Mouse (Mus musculus) ES-CJ7 (cell line): ENCODE measurements at regions not wholly inside any gene's neighbourhood (a gene's known extent, or its start where the extent isn't known, plus 50 kb on each side); places are given as distances from the start of the nearest gene placed in this dataset.

Experiments
- DNase-seq: peaks from one replicate; pipeline ENCODE4 v3.0.0; 2011; ENCODE audit warnings: low read depth, low spot score

GRCm38 (mm10) chr4:142367774-142368173 lies 128.6 kb upstream of the Kazn start:
- no peak for DNase-seq

DNA sequence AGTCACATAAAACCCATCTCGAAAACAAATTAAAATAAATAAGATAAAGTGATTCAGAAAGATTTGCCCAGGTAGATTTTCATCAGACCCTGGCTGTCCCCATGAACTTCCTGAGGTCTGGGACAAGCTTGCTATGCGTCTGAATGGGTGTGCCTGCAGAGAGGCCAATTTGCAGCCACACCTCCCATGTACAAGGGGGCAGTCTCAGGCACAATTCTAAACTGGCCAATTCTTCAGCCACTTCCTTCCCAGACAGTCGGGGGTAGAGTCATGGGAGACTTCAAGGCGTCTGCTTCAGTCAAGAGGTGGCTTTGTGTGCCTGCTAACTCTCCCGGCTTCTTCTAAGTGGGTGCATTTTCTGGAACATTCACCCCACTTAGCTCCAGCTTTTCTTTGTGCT lies 122.9 kb upstream of the Kazn start:
- peak; percentile 64 for DNase-seq

- DNase-seq = no peak
Measured at GRCm38 (mm10) chr4:142358866-142359265, 119.7 kb upstream of the Kazn start.

DNA sequence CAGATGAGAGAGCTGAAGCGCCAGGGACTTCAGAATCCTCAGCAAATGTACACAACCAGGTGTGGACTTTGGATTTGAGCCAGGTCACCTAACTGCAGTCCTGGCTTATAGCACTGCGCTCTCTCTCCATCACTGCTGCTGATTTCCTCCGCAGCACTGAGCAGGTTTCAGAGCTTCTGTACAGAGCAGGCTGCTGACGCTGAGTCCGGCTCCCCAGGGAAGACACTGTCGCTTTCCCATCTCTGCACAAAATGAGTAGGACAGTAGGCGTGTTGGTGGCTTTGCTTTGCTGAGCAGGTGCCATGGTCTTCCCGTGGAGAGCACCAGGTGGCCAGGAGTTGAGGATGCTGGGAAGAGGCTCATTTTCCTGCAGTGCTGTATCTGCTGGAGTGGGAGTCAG lies 116.2 kb upstream of the Kazn start:
- DNase-seq = no peak

DNA sequence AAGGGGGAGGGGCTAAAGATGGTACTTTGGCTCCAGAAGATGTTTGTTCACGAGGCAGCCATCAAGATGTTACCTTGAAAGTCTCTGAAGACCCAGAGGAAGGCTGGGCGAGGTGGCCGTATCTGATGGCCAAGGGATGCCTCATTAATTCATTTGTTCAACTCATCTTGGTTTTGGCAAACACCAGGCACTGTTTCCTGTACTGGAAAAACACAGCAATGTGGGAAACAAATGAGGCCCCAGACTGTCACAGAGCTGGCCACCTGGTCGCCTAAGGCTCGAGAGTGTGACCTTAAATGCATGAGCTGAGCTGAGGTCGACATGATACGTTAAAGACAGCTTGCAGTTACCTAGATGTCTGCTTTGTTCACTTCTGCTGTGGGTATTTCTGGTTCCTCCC lies 114.3 kb upstream of the Kazn start:
- DNase-seq = no peak

- no peak for DNase-seq
Measured at GRCm38 (mm10) chr4:142351831-142352230, 112.6 kb upstream of the Kazn start.

GRCm38 (mm10) chr4:142350986-142351385 lies 111.8 kb upstream of the Kazn start:
- DNase-seq = no peak

- peak; percentile 71 for DNase-seq
Measured at GRCm38 (mm10) chr4:142348910-142349309, 109.7 kb upstream of the Kazn start.

- DNase-seq = no peak
Measured at GRCm38 (mm10) chr4:142342482-142343206, 103.4 kb upstream of the Kazn start.

GRCm38 (mm10) chr4:142341305-142341704 lies 102.1 kb upstream of the Kazn start:
- no peak for DNase-seq

DNA sequence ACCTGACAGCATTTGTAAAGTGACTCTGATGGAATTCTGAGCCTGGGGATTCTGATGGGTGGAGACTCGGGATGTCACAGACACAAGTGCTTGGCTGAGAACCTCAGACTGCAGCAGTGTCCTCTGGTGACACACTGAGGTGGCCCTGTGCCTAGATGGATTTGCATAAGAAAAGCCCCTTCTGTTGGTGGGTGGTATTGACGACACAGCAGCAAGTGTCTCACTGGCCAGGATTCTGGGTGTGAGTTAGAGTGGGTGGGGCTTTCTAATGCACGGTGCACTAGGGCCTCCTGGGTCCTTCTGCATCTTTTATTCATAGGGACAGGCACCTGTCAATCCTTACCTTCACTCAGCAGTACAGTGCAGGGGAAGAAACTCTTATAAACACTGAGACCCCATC lies 100.9 kb upstream of the Kazn start:
- DNase-seq = peak; percentile 64

DNA sequence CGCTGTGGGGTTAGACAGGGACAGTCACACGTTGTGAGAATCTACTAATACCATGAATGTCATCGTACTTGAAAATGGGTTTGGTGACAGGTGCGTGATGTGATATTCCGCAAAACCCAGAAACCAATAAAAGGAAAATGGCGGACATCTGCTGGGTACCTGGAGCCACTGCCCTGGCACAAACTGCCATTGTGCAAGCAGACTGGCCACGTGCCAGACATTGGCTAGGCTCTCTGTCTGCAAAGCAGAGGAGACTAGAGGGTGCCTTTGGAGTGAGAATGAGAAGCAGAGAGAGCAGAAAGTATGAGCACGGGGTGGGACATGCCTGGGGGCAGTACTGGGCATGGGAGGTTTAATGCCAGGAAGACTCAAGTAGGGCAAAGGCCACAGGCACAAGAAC lies 98.5 kb upstream of the Kazn start:
- no peak for DNase-seq

- DNase-seq = no peak
Measured at GRCm38 (mm10) chr4:142336943-142337342, 97.7 kb upstream of the Kazn start.

GRCm38 (mm10) chr4:142334084-142334483 lies 94.9 kb upstream of the Kazn start:
- no peak for DNase-seq

DNA sequence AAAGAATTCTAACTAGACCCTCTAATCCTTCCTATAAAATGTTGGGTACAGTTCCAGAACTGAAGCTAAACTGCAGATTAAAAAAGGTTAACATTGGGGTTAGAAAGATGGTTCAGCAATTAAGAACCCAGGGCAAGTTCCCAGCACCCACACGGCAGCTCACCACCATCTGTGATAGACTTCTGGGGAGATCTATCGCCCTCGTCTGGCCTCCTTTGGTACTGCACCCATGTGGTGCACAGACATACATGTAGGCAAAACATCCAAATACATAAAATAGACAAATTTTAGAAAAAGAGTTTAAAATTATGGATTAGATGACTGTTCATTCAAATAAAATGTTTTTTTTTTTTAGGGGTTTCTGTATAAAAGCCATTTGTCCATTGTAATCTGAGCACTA lies 91.4 kb upstream of the Kazn start:
- DNase-seq = peak; percentile 45

DNA sequence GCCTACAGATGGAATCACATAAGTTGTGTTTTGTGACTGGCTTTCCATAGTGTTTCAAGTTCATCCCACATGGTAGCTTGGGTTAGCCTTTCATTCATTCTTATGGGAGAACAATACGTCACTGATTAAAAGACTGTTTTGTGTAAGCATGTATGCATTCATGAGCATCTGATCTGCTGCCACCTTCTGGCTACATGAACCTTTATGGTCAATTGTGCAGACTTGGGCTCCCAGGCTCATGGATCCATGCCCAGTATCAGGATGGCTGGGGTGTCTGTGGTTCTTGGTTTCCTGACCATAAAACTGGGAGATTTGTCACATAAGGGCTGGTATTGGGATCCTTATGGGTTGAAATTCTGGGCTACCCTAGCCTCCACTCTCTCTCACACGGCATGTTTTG lies 90.4 kb upstream of the Kazn start:
- no peak for DNase-seq

DNA sequence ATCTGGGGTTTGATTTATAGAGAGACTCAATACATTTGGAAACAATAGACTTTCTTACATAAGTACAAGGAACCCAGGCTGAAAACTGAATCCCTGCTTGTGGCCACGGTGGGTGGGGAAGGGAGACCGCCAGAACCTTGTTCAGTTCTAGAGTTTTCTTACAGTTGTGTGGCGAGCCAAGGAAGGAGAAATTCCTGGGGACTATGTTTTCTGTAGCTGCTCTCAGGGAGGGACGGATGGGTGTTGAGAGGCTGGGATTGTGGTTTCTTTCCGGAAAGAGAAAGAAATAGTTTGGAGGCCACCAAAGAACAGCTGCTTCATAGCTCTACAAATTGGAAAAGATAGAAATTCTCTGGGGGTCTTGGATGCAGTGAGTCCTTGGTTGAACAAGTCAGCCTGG lies 87.3 kb upstream of the Kazn start:
- no peak for DNase-seq

- DNase-seq = no peak
Measured at GRCm38 (mm10) chr4:142321209-142321863, 82.1 kb upstream of the Kazn start.

GRCm38 (mm10) chr4:142310282-142310681 lies 71.1 kb upstream of the Kazn start:
- DNase-seq = no peak

GRCm38 (mm10) chr4:142308271-142308670 lies 69.1 kb upstream of the Kazn start:
- DNase-seq = no peak

- no peak for DNase-seq
Measured at GRCm38 (mm10) chr4:142307321-142307720, 68.1 kb upstream of the Kazn start.

GRCm38 (mm10) chr4:142306076-142306475 lies 66.9 kb upstream of the Kazn start:
- DNase-seq = no peak

DNA sequence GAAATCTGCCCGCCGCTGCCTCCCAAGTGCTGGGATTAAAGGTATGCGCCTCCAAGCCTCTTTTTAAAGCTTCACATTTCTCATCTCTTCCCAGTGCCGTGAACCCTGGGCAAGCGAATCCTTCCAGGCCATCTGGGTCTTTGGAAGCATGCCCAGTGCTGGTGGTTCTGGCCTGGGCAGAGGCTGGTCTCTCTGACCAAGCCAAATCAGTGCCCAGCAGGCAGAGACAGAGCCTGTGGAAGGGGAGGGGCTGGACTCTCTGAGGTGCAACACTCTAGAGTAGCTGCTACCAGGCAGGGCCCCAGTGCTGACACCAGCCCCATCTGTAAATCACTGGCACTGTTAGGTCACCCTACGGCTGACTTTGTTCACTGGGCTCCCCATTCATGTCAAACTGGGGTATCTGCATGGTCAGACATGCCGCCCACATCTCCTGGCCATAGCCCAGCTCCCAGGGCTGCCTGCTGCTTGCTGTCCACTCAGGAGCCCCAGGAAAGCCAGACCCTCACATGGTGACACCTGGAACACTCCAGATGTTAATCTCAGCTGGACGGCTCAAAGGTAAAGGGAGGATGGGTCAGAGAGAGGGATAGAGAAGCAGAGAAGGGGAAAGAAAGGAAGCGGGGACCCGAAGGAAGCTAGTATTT lies 64.3 kb upstream of the Kazn start:
- no peak for DNase-seq
